Mouse (Mus musculus): Measurements from ENCODE around the gene Sowahb. TPM values are rescaled to one million over a fixed set of nuclear protein-coding genes. Genes with fewer than 3 reads are reported as not detected.

Sowahb gene
- under 1 TPM in 1 of 2 experiments, not detected in 1; 0.08 TPM for total RNA-seq (2021)

DNA sequence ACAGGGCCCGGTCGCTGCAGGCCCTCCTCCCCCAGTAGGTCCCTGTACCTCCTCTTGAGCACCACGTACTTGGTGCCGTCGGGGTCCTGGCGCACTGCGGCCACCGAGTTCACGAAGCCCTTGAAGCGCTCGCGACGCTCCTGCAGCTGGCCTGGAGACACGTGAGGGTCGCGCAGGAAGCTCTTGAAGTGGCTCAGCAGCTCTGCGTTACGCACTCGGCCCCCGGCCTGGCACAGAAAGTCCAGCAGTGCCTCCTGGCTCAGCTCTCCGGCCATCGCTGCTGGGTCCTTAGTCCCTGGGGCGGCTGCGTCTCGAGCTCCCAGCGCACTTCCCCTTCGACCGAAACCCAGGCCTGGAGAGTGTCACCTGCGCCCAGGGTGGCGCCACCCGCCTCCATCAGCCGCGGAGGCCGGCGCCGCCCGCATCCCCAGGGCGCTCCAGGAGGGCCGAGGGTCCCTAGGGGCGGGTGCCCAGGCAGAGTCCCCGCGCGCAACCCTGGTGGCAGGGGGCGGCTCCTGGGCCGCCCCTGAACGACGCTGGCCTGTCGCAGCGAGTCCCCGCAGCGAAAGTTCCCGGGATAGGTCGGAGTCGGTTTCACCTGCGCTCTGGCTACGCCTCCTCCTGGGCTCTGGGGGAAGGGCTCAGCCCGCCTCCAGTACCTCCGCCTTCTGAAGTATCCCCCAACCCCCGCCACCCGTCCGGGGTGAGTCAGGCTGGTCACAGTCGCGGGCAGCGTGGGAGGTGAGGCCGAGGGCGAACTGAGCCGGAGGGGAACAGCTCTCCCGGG, at the start of gene Sowahb:
Gene Sowahb (minus strand): TSS at position 439 of the 787 bp plus-strand sequence.
- DNase-seq, result no peak
- intact Hi-C loops (cut with DNase I), result no loop called here

DNA sequence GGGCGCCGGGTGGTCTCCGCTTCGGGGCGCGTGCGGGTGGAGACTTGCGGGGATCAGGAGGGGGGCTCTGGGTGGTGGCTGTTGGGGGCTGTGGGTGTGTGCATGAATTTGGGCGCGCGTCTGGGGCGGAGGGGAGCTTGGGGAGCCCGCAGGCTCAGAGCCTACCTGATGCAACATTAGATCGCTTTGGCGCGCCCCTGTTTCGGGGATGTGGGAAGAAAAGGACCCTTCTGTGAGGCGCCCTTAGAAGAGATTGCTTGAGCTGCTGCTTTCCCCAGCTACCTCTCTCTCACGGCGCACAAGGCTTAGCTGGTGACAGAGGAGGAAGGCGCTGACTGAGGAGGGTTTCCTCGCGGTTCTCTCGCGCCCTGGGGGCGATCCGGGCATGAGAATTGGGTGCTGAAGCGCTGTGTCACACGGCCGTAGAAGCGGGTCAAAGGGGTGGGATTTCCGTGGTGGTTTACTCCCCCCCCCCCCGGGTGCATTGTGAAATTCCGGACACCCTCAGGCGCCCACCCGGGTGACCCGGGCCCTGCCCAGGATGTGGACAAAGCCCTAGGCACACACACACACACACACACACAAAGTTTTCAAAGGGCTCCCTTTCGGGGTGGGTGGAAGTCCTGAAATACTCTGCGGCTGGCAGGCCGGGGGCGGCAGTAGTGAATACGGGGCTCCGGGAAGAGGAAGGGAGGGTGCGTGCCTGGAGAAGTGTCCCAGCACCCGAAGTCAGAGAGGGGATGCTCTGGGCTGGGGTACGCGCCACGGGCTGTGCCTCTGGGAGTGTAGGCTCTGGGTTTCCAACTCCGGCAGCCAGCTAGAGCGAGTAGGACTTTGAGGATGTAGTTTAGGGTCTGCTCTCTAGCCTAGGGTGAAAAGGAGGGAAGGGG, 49.1 kb upstream of the Sowahb start:
- intact Hi-C loops (cut with DNase I), result loop anchor here (2.0 to 10.0 kb wide), 6 partner anchors 27 to 589 kb away; partner anchors contain the start of genes Ccng2 and Scarb2
- DNase-seq, result peak; percentile 59 to 60

DNA sequence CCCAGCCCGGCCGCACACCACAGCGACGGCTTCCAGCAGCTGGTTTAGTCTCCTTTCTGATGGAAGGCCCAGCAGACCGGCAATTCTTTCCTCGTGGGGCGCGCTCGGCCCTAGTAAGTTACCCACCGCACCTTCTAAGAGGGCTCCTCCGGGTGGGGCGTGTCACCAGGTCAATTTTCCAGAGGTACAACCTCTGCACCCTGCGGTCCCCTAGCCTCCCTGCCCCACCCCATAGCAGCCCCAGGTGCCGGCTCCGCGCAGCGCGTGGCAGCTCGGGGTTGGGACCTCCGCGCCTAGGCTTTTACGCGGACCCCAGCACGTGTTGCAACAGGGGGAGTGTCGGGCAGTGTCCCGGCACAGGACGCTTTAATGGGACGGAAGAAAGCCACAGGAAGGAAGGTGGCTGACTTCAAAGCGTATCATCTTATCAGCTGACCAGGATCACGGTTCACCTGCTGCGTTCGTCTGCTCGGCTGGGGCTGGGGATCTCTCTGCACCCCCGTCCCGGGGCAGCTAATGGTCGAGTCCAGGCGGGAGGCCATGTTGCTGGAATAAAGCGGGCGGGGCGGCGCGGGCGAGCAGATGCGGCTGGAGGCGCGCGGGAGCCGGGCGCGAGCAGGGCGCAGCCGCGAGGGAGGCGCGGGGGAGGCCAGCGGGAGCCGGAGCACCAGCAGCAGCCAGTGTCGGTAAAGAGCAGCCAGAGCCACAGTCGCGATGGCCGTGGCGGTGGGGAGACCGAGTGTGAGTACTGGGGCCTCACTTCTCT, 48.2 kb upstream of the Sowahb start, which contains the start of gene Sept11:
Gene Sept11 (plus strand): TSS at position 581 of the 766 bp plus-strand sequence.
- intact Hi-C loops (cut with DNase I), result loop anchor here (2.0 to 10.0 kb wide), 5 partner anchors 40 to 588 kb away; partner anchors contain the start of genes Ccng2 and Scarb2
- DNase-seq, result peak; percentile 93 to 98

DNA sequence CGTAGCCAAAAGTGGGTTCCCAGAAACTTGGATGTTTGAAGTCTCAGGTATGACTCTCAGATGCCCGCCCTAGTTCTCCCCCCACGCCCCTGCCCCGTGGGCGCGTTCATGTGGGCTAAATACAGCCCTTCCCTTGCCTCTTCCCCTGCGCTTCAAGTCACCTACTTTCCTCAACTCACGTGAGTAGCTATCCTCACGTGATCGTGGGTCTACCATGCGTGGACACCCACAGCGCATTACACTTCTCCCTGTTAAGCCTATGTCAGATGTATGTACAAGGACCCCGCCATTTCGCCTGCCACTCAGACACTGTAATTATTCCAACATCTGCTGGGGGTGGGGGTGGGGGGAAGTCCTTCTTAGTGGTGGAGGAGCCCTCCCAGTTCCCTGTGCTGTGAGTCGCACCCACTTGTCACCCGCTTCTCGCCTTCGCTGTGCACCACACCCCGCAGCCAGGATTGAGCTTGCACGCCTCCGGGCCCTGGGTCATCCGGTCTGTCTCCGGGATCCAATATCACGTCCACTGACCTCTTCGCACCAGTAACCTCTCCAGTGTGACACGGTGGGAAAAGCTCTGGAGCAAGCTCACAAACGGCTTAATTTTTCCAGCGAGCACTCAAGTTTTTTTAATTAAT, 47.4 kb upstream of the Sowahb start:
- intact Hi-C loops (cut with DNase I), result loop anchor here (2.0 to 10.0 kb wide), 5 partner anchors 41 to 587 kb away; partner anchors contain the start of genes Ccng2 and Scarb2
- peak; percentile 42 to 58 for DNase-seq

DNA sequence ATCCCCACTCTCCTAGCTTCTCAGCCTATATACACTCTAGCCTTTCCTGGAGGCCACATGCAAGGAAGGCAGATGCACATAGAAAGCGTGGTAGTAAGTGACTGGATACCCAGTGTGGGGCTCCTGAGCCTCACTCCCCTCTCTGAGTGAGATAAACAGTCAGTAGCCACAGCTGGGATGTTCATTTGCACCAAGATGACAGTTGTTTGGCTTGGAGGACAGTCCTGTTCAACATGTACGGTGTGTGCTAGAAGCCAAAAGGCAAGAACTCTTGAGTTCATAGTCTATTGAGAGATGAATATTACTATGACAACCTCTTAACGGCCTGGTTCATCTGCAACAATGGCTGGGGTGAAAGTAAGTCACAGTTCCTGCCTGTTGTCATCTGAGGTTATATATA, 46.4 kb upstream of the Sowahb start:
- intact Hi-C loops (cut with DNase I), result loop anchor here (5.0 to 10.0 kb wide), 3 partner anchors 74 to 586 kb away; partner anchors contain the start of genes Ccng2 and Scarb2
- DNase-seq, result no peak

DNA sequence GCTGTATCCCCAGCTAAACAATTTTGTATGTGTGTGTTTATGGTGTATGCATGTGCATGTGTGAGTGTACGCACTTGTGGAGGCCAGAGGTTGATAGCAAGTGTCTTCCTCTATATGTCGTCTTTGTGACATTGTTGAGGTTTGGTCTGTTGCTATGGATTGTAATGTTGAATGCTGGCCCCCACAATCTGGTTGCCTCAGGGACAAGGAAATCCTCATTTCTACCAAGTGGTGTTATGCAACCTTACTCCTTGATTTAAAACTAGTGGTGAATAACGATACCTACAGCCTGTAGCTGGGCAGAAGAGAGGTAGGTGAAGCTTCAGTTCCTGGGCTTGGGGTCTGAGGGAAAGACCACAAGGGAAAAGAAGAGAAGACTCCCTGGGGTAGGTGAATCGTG, 41.1 kb upstream of the Sowahb start:
- no peak for DNase-seq
- intact Hi-C loops (cut with DNase I), result loop anchor here (1.0 to 10.0 kb wide), 2 partner anchors 77 to 361 kb away; no protein-coding TSS in a partner anchor

DNA sequence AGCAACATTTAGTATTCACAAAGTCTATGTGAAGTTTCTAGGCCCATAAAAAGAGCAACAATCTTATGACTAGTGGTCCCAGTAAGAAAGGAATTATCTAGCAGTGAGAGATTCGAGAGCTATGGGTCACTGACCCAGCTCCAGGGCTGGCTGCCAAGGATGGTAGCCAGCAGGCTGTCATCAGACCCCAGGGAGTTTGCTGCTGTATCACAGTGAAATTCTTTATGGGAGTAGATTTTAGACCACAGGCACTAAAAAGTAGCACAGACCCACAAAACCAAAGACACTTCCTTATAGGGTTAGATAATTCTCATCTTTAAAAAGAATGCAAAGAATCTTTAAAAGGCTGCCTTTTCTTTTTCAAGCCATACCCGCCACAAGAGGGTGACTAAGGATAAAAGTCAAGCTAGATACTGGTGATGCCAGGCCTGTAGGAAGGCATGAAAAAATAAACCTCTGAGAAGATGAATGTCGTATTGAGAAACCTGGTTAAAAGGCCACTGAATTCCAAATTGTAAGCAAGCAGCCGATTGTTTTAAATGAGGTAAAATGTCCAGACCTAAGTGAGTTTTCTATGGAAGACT, 40.3 kb upstream of the Sowahb start:
- intact Hi-C loops (cut with DNase I), result loop anchor here (1.0 to 10.0 kb wide), 2 partner anchors 78 to 360 kb away; no protein-coding TSS in a partner anchor
- DNase-seq, result peak; percentile 39 to 40

DNA sequence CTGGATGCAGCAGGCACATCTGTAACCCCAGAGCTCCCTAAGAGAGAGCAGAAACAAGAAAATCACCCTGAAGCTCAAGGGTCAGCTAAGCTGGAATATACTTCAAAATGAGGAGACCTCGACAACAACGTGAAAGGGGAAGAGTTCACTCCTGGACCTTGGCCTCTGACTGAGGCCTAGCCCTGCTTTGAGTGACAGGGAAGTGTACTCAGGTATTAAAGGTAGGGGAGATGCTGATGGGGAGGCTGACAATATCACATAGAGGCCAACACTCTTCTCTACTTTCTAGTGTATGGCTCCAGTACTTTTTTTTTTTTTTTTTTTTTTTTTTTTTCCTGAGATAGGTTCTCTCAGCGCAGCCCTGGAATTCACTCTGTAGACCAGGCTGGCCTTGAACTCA, 34.8 kb upstream of the Sowahb start:
- intact Hi-C loops (cut with DNase I), result no loop called here
- DNase-seq, result no peak

DNA sequence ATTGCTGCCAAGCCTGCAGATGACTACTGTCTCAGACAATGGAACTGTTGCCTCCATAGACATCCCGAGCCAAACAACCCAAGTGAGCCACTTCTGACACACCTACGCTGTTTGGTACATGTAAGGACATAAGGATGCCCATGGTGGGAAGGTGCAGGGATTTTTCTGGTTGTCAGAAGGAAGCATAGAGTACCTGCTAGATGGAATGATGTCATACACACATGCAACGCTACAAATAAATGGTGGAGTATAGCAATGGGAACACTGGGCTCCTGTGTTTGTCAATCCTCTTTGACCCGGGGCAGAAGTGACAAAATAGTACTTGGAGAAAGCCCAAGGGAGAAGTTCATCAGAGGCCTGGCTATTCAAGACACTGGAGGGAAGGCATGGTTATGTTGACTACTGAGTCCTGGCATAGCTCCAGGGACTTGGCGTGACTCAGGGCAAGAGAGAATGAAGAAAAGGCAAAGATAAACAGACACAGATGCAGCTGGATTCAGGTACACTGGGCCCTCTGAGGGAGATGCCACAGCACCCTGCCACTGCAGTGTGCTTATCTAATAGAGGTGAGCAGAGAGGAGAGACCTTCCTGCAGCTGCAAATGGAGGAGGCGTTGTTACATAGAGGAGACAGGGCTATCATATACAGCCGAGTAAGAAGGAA, 33.0 kb upstream of the Sowahb start:
- no peak for DNase-seq
- intact Hi-C loops (cut with DNase I), result no loop called here

DNA sequence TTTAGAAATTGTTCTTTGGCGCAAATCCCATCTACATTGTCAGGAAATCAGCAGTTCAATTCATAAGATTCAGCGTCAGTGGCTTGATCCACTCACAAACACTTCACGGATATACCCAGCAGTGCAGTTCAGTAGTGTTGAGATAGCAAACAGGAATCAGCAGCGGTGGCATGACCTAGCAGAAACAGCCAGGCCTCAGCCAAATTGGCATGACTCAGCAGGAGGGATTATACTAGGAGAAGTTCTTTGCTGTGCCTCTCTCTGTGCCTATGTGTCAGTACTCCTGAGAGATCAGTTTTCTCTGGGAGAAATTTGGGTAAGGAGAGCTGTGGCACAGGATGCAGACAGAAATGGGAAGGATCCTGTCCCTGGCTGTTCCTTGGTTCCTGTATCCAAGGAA, 16.0 kb upstream of the Sowahb start:
- no peak for DNase-seq
- intact Hi-C loops (cut with DNase I), result no loop called here

DNA sequence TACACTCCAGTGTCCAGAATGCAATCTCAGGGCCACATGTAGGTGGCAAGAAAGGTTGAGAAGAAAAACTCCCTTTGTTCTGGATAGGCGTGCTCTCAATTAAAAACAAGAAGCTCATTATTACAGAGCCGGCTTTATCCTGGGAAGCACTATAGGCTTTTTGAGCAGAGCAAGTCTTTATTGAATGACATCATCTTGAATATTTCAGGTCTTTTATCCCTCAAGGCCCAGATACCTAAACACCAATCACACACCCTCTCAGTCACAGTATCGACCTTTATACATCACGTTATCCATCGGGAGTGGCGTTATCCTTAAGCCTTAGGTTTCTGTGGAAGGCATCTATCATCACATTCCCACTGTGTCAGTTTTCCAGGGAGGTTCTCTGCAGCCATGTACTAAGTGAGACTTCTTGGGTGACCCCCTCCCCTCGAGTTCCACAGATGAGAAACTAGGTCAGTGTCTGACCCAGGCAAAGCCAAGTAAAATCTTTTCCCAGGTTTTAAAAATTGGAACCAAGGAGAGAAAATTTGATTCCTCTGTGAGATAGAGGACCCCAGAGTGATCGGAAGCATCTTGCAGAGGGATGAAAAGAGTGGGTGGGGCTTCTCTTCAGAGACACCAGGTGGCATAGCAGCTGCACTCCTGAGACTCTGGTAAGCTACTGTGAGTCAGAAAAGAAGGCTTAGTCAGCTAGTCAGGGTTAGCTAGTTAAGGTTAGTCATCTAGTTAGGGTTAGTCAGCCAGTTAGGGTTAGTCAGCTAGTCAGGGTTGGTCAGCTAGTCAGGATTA, 9.0 kb upstream of the Sowahb start:
- intact Hi-C loops (cut with DNase I), result loop anchor here (10.0 kb wide), 1 partner anchor 111 kb away; no protein-coding TSS in a partner anchor
- DNase-seq, result no peak

DNA sequence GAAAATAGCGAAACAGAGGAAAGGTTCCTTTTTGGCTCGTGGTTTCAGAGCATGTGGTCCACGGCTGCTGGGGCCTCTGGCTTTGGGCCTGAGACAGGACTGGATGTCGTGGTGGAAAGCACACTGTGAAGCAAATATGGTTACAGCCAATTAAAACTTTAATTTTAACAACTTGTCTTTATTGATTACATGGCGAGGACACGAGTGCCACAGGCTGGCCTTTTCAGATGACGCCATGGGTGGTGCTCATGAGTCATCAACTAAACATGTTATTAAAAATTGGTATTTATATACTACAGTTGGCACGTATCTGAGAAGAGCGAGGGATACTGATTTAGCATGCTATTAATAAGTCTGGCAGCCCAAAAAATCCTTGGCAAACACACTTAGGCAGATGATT, 7.1 kb upstream of the Sowahb start:
- no peak for DNase-seq
- intact Hi-C loops (cut with DNase I), result loop anchor here (10.0 kb wide), 1 partner anchor 113 kb away; no protein-coding TSS in a partner anchor

DNA sequence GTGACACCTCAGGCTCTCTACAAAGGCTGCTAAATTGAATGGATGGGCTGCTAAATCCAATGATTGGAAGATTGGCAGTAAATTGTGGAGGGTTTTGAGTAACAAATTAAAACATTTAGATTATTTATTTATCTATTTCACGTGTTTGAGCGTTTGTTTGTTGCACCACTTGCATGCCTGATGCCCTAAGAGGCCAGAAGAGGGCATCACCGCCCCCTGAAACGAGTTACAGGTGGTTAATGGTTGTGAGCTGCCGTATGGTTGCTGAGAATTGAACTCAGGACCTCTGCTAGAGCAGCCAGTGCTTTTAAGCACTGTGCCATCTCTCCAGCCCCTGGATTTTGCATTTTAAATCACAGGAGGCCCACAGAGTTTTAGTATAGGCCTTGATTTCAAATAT, 6.2 kb upstream of the Sowahb start:
- intact Hi-C loops (cut with DNase I), result loop anchor here (10.0 kb wide), 1 partner anchor 114 kb away; no protein-coding TSS in a partner anchor

DNA sequence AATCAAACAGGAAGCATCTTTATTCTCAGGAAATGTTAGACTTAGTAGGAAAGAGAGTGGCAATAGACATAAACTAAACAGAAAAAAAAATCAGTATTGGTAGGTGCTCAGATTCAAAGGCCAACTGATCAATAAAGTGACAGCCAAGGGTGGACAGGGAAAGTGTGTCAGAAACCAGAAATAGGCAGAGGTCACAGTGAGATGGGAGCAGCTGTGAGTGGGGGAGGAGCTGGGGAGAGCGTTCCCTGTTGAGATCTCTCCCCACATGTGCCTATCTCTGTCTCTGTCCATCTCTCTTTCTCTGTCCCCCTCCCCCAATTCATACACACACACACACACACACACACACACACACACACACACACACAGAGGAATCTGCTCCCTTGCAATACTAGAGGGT, 5.1 kb upstream of the Sowahb start:
- intact Hi-C loops (cut with DNase I), result loop anchor here (10.0 kb wide), 1 partner anchor 115 kb away; no protein-coding TSS in a partner anchor
- no peak for DNase-seq

More for the DNA sequence above, 6.2 kb upstream of the Sowahb start:
- no peak for DNase-seq

DNA sequence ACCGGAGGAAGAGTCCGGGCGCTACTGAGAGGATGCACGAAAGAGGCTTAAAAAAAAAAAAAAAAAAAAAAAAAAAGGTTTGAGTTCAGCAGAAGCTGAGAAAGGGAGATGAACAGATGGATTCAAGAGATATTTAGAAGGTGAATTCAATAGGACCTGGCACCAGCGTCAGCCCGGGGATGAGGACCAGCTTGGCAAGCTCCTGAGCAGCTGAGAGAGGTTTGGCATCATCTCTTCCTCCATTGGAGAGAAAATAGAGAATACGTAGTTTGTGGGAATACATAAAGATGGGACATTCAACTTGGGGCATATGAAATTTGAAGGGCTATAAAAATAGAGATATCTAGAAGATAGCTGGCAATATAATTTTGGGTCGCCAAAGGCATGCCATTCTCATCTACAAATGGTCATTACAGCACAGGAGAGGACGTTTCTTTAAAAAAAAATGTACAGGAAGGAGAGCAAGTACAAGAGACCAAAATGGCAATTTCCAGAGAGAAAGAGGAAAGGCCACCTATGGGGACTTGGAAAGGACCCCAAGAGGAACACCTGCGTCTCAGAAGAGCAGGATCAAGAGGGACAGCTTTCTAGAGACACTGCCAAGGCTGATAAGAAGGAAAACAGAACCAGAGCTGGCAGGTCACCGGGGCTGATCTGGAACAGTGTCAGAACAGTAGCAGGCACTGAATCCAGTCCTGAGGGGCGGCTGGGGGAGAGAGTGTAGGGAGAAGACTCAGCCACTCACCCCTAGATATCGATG, 3.8 kb upstream of the Sowahb start:
- DNase-seq, result no peak
- intact Hi-C loops (cut with DNase I), result no loop called here

DNA sequence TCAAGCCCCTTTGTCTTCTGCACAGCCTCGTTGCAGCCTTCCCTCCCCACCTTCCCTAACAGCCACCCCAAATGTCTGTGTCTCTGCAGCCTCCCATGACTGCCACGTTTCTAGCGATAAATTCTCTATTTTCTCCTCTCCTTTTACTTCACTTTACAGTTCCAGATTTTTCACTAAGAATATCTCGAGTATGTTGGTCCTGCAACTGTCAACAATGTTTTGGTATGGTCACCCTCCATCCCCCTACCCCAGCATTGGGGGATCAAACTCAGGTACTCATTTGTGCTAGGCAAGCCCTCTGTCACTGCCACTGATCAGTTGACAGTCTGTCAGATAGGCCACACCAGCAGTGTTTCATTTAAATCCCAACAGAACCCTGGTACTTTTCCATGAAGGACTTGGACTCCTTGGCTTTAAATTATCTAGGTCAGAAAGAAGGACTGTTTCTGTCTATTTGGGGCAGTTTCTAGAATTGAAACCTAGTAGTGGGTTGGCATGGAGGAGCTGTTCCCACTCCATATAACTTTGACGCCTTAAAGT, 1.6 kb upstream of the Sowahb start:
- intact Hi-C loops (cut with DNase I), result no loop called here
- no peak for DNase-seq

DNA sequence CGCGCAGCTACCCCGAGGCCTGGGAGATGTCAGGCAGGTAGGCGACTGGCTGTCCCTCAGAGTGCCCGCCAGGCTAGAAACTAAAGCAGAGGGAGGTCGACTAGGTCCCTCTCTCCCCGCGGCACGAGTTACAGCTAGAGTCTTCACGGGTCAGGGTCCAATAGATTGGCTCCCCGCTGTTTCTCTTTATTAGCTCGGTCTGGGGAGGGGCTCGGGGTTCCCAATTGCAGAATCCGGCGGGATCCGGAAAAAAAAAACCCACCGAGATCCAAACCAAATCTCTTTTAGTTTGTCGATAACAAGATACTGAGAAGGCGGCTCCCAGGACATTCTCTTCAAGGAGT, 521 bp upstream of the Sowahb start:
- DNase-seq, result no peak
- intact Hi-C loops (cut with DNase I), result no loop called here
